Mouse (Mus musculus): ENCODE data around the gene Alox5ap. TPM values are rescaled to one million over a fixed set of nuclear protein-coding genes. Genes with fewer than 3 reads are reported as not detected.

Alox5ap gene
- 10.0 and 11.1 TPM in 2 replicates for polyA plus RNA-seq (2015; fragmentation: Nextera tagmentation; extraction: Ambion mirVana)

- Histone ChIP-seq H3K27ac (no peak within 1 kb of the TSS), H3K9ac (no peak within 1 kb of the TSS), H3K36me3 (replicated peaks) (no peaks in the 10 kb centered on the region), H3K4me1 (peaks cover 1% of the 10 kb centered on the region), H3K27me3 (replicated peaks) (no peaks in the 10 kb centered on the region), H3K4me2 (no peak within 1 kb of the TSS), H3K4me3 (no peak within 1 kb of the TSS), H3K9me3 (no peaks in the 10 kb centered on the region)
- 52% methylated on average over 4 of the region's 4 CpGs for WGBS
- ATAC-seq (replicated peaks), result no peak
These were observed at the start of gene Alox5ap for GRCm38 (mm10) chr5:149264405-149264804. TSS of gene Alox5ap (plus strand) at chr5:149264767.

GRCm38 (mm10) chr5:149215540-149215939, 49.0 kb upstream of the Alox5ap start:
- H3K27ac ChIP-seq, result no peak overlapping the region
- no peak for ATAC-seq (replicated peaks)
- no peaks in the 10 kb centered on the region for H3K9me3 ChIP-seq
- no peak overlapping the region for H3K9ac ChIP-seq
- no peak overlapping the region for H3K4me2 ChIP-seq
- H3K27me3 ChIP-seq (replicated peaks), result no peaks in the 10 kb centered on the region
- no peak overlapping the region for H3K4me3 ChIP-seq
- peaks cover 31% of the 10 kb centered on the region for H3K36me3 ChIP-seq (replicated peaks)
- WGBS, result 97% methylated on average over 7 of the region's 7 CpGs
- no peaks in the 10 kb centered on the region for H3K4me1 ChIP-seq

GRCm38 (mm10) chr5:149217524-149218357, 46.8 kb upstream of the Alox5ap start:
- Histone ChIP-seq H3K4me3 (no peak overlapping the region), H3K36me3 (replicated peaks) (peaks cover 31% of the 10 kb centered on the region), H3K4me1 (no peaks in the 10 kb centered on the region), H3K9me3 (no peaks in the 10 kb centered on the region), H3K4me2 (no peak overlapping the region), H3K27me3 (replicated peaks) (no peaks in the 10 kb centered on the region), H3K9ac (no peak overlapping the region), H3K27ac (no peak overlapping the region)
- ATAC-seq (replicated peaks), result no peak
- 84% methylated on average over 6 of the region's 6 CpGs for WGBS

- H3K4me3 ChIP-seq, result no peak overlapping the region
- ATAC-seq (replicated peaks), result no peak
- no peaks in the 10 kb centered on the region for H3K9me3 ChIP-seq
- no peak overlapping the region for H3K4me2 ChIP-seq
- H3K4me1 ChIP-seq, result peaks cover 5% of the 10 kb centered on the region
- H3K36me3 ChIP-seq (replicated peaks), result peaks cover 14% of the 10 kb centered on the region
- WGBS, result 86% methylated on average over 3 of the region's 3 CpGs
- no peak overlapping the region for H3K27ac ChIP-seq
- H3K9ac ChIP-seq, result no peak overlapping the region
- no peaks in the 10 kb centered on the region for H3K27me3 ChIP-seq (replicated peaks)
These were observed 45.1 kb upstream of the Alox5ap start for GRCm38 (mm10) chr5:149219493-149219892.

- no peaks in the 10 kb centered on the region for H3K27me3 ChIP-seq (replicated peaks)
- no peak for ATAC-seq (replicated peaks)
- H3K36me3 ChIP-seq (replicated peaks), result no peaks in the 10 kb centered on the region
- no peaks in the 10 kb centered on the region for H3K9me3 ChIP-seq
- H3K9ac ChIP-seq, result no peak overlapping the region
- WGBS, result 90% methylated on average over 4 of the region's 4 CpGs
- peaks cover 10% of the 10 kb centered on the region for H3K4me1 ChIP-seq
- H3K27ac ChIP-seq, result no peak overlapping the region
- no peak overlapping the region for H3K4me2 ChIP-seq
- H3K4me3 ChIP-seq, result no peak overlapping the region
These were observed 43.2 kb upstream of the Alox5ap start for GRCm38 (mm10) chr5:149221355-149221754.

- Histone ChIP-seq H3K9ac (no peak overlapping the region), H3K4me2 (no peak overlapping the region; the same call in 1 of the 2 replicates), H3K27me3 (replicated peaks) (no peaks in the 10 kb centered on the region), H3K27ac (no peak overlapping the region), H3K4me3 (no peak overlapping the region), H3K9me3 (no peaks in the 10 kb centered on the region), H3K36me3 (replicated peaks) (no peaks in the 10 kb centered on the region), H3K4me1 (peaks cover 10% of the 10 kb centered on the region)
- no peak for ATAC-seq (replicated peaks)
- WGBS, result 5% methylated on average over 7 of the region's 7 CpGs
These were observed 39.9 kb upstream of the Alox5ap start for GRCm38 (mm10) chr5:149224666-149225065.

- Histone ChIP-seq H3K27me3 (replicated peaks) (no peaks in the 10 kb centered on the region), H3K4me3 (peak overlapping the region; percentile 40), H3K9me3 (no peaks in the 10 kb centered on the region), H3K4me1 (peaks cover 10% of the 10 kb centered on the region), H3K27ac (peak overlapping the region; percentile 74), H3K4me2 (peak overlapping the region; percentile 44), H3K9ac (peak overlapping the region; percentile 23), H3K36me3 (replicated peaks) (no peaks in the 10 kb centered on the region)
- 2% methylated on average over 54 of the region's 55 CpGs for WGBS
- peak; percentile 98 for ATAC-seq (replicated peaks)
These were observed 35.6 kb upstream of the Alox5ap start for GRCm38 (mm10) chr5:149228700-149229618.

- Histone ChIP-seq H3K27me3 (replicated peaks) (no peaks in the 10 kb centered on the region), H3K9ac (peak overlapping the region; percentile 23; the same call in 1 of the 2 replicates), H3K9me3 (no peaks in the 10 kb centered on the region), H3K4me3 (peak overlapping the region; percentile 40), H3K4me1 (0 out of 2 replicates have a peak, but pooled peaks cover 2% of the 10 kb centered on the region), H3K4me2 (peak overlapping the region; percentile 44), H3K36me3 (replicated peaks) (no peaks in the 10 kb centered on the region), H3K27ac (peak overlapping the region; percentile 74)
- 76% methylated on average over 18 of the region's 18 CpGs for WGBS
- ATAC-seq (replicated peaks), result peak; percentile 19
These were observed 34.8 kb upstream of the Alox5ap start for GRCm38 (mm10) chr5:149229619-149230339.

- no peaks in the 10 kb centered on the region for H3K36me3 ChIP-seq (replicated peaks)
- no peak overlapping the region for H3K4me3 ChIP-seq
- WGBS, result 88% methylated on average over 7 of the region's 7 CpGs
These were observed 29.6 kb upstream of the Alox5ap start for GRCm38 (mm10) chr5:149235002-149235401.

GRCm38 (mm10) chr5:149237221-149237950, 27.2 kb upstream of the Alox5ap start:
- Histone ChIP-seq H3K9ac (no peak overlapping the region), H3K36me3 (replicated peaks) (no peaks in the 10 kb centered on the region), H3K4me1 (no peaks in the 10 kb centered on the region), H3K27ac (no peak overlapping the region), H3K4me2 (no peak overlapping the region), H3K4me3 (no peak overlapping the region), H3K27me3 (replicated peaks) (no peaks in the 10 kb centered on the region), H3K9me3 (no peaks in the 10 kb centered on the region)
- ATAC-seq (replicated peaks), result no peak
- 84% methylated on average over 24 of the region's 24 CpGs for WGBS

More at GRCm38 (mm10) chr5:149235002-149235401, 29.6 kb upstream of the Alox5ap start:
- Histone ChIP-seq H3K27ac (no peak overlapping the region), H3K27me3 (replicated peaks) (no peaks in the 10 kb centered on the region), H3K4me2 (no peak overlapping the region), H3K4me1 (no peaks in the 10 kb centered on the region), H3K9ac (no peak overlapping the region), H3K9me3 (no peaks in the 10 kb centered on the region)
- ATAC-seq (replicated peaks), result no peak

GRCm38 (mm10) chr5:149242467-149242866, 22.1 kb upstream of the Alox5ap start:
- H3K4me3 ChIP-seq, result no peak overlapping the region
- H3K27ac ChIP-seq, result no peak overlapping the region
- no peak overlapping the region for H3K4me2 ChIP-seq
- H3K9me3 ChIP-seq, result no peaks in the 10 kb centered on the region
- ATAC-seq (replicated peaks), result no peak
- peaks cover 5% of the 10 kb centered on the region; the same call in 1 of the 2 replicates for H3K4me1 ChIP-seq
- WGBS, result 90% methylated on average over 5 of the region's 5 CpGs
- no peaks in the 10 kb centered on the region for H3K36me3 ChIP-seq (replicated peaks)
- no peak overlapping the region for H3K9ac ChIP-seq
- no peaks in the 10 kb centered on the region for H3K27me3 ChIP-seq (replicated peaks)
